Mouse (Mus musculus) heart, adult 2 months (tissue): ENCODE data around the gene Rarb.

Experiments used
- CTCF ChIP-seq: fragments of 200-600 bp; IDR thresholded peaks from 2 replicates; pipeline ENCODE4 v1.8.1; 2022; ENCODE audit warnings: antibody characterized with exemption, mild to moderate bottlenecking, moderate library complexity
- POLR2A ChIP-seq: fragments of 200-500 bp; IDR thresholded peaks from 2 replicates; pipeline ENCODE4 v1.6.1; 2011; ENCODE audit warnings: mild to moderate bottlenecking, low read depth, low read length, control low read depth; ENCODE audit not compliant: insufficient read depth

GRCm38 (mm10) chr14:16572755-16573340 is 246.1 kb downstream of the Rarb start:
- TF ChIP-seq CTCF (no peak), POLR2A (no peak)
